Mouse (Mus musculus): ENCODE measurements around the gene Nsl1. TPM values are rescaled to one million over a fixed set of nuclear protein-coding genes. Genes with fewer than 3 reads are reported as not detected.

The Nsl1 gene
- polyA plus RNA-seq, 1 experiment from 2014 or later, result 18.2 TPM

DNA sequence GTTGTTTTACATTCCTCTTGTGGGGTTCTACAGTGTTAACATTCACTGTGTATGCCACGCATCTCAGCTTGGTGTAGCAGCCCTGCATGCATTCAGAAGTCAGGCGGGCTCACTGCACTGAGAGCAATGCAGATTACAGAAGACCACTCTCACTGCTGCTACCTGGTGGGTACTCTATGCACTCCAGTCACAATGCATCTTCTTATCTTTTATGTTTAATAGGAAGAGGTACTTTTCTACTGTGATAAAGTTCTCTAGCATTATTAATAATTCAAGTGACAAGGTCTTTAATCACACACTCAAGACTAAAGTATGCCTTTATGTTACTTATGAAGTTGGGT lies 7.3 kb upstream of the Nsl1 start:
- H3K27me3 ChIP-seq, result no peaks in the 10 kb centered on the region
- H3K36me3 ChIP-seq, result no peaks in the 10 kb centered on the region
- H3K27ac ChIP-seq (replicated peaks), result no peak overlapping the region
- WGBS, result 72% methylated on average over 2 of the region's 2 CpGs
- no peaks in the 10 kb centered on the region for H3K4me1 ChIP-seq
- no peak overlapping the region for H3K4me3 ChIP-seq (replicated peaks)
- H3K9me3 ChIP-seq (replicated peaks), result no peaks in the 10 kb centered on the region
- ATAC-seq (ENCODE audit: insufficient number of reproducible peaks, low FRiP score, low TSS enrichment, low read depth), result no peak
- no peak overlapping the region for H3K9ac ChIP-seq
- no peak overlapping the region for H3K4me2 ChIP-seq (replicated peaks)

DNA sequence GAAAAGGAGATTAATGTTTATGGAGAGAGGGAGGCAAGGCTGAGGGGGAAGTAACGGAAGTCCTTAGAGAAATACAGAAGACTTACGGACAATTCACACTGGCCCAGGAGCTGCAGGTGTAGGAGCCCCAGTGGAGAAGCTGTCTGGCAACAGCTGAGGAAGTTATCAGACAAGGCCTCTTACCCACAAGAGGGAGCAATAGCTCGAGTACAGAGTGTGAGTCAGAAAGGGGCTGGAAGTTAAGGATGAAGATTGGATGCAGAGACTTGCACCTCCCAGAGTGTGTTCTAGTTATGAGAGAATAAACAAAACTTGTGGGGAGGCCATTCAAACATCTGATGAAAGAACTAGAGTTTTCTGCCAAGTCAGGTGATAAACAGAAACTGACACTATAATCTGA lies 5.4 kb upstream of the Nsl1 start:
- Histone ChIP-seq H3K9me3 (replicated peaks) (no peaks in the 10 kb centered on the region), H3K4me3 (replicated peaks) (no peak overlapping the region), H3K9ac (no peak overlapping the region), H3K27ac (replicated peaks) (no peak overlapping the region), H3K4me1 (no peaks in the 10 kb centered on the region), H3K36me3 (no peaks in the 10 kb centered on the region), H3K4me2 (replicated peaks) (no peak overlapping the region), H3K27me3 (no peaks in the 10 kb centered on the region)
- WGBS, result 60% methylated on average over 3 of the region's 3 CpGs
- ATAC-seq (ENCODE audit: insufficient number of reproducible peaks, low FRiP score, low TSS enrichment, low read depth), result no peak

- Histone ChIP-seq H3K36me3 (peaks cover 9% of the 10 kb centered on the region), H3K27ac (replicated peaks) (peak overlapping the region; percentile 65), H3K4me2 (replicated peaks) (peak overlapping the region; percentile 92), H3K4me1 (peaks cover 10% of the 10 kb centered on the region), H3K9me3 (replicated peaks) (no peaks in the 10 kb centered on the region), H3K27me3 (no peaks in the 10 kb centered on the region), H3K4me3 (replicated peaks) (peak overlapping the region; percentile 83), H3K9ac (peak overlapping the region; percentile 73)
- 3% methylated on average over 15 of the region's 15 CpGs for WGBS
- ATAC-seq (ENCODE audit: insufficient number of reproducible peaks, low FRiP score, low TSS enrichment, low read depth), result peak; percentile 51
These were observed 501 bp upstream of the Nsl1 start for GRCm38 (mm10) chr1:191062241-191062780.

DNA sequence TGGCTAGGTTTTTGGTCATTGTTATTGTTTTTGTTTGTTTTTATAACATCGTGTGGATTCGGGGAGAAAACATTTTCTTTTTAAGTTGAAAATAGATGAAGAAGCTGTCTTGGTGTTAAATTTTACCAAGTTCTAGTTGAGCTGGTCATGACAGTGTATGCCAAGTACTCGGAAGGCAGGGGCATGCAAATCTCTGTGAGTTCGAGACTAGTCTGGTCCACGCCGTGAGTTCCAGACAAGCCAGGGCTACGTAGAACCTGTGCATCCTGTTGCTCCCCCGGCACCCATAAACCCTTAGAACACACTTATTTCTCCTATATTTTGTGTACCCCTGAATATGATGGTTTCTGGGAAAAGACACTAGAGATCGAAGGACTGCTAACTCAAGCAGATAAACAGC lies 888 bp downstream of the Nsl1 start:
- 56% methylated on average over 9 of the region's 9 CpGs for WGBS
- no peak for ATAC-seq (ENCODE audit: insufficient number of reproducible peaks, low FRiP score, low TSS enrichment, low read depth)
- peaks cover 10% of the 10 kb centered on the region for H3K4me1 ChIP-seq
- peaks cover 18% of the 10 kb centered on the region for H3K36me3 ChIP-seq
- no peaks in the 10 kb centered on the region for H3K27me3 ChIP-seq
- H3K27ac ChIP-seq (replicated peaks), result no peak overlapping the region
- H3K9me3 ChIP-seq (replicated peaks), result no peaks in the 10 kb centered on the region
- no peak overlapping the region for H3K9ac ChIP-seq
- peak overlapping the region; percentile 83 for H3K4me3 ChIP-seq (replicated peaks)
- peak overlapping the region; percentile 92 for H3K4me2 ChIP-seq (replicated peaks)

DNA sequence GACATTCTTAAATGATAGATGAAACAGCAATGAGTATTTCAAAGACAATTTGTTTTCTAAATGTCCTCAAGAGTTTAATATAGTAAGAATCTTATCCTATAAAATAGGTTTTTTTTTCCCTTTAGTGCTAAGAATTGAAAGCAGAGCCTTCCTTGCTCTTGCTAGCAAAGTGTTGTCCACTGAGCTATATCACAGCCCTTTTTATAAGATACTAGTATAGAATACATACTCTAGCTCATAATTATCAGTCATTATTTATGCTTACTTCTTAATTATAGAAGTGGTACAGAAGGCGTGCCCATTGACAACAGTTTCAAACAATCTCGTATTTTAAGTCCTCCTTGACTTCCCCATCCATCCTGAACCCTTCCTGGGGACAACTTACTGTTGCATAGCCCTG lies 1.7 kb downstream of the Nsl1 start:
- WGBS, result 80% methylated on average over 2 of the region's 2 CpGs
- H3K27me3 ChIP-seq, result no peaks in the 10 kb centered on the region
- no peak overlapping the region for H3K4me2 ChIP-seq (replicated peaks)
- H3K4me1 ChIP-seq, result peaks cover 10% of the 10 kb centered on the region
- H3K4me3 ChIP-seq (replicated peaks), result no peak overlapping the region
- no peak overlapping the region for H3K27ac ChIP-seq (replicated peaks)
- H3K9me3 ChIP-seq (replicated peaks), result no peaks in the 10 kb centered on the region
- peaks cover 23% of the 10 kb centered on the region for H3K36me3 ChIP-seq
- no peak for ATAC-seq (ENCODE audit: insufficient number of reproducible peaks, low FRiP score, low TSS enrichment, low read depth)
- H3K9ac ChIP-seq, result no peak overlapping the region

GRCm38 (mm10) chr1:191065188-191065587 lies 2.4 kb downstream of the Nsl1 start:
- H3K9ac ChIP-seq, result no peak overlapping the region
- H3K9me3 ChIP-seq (replicated peaks), result no peaks in the 10 kb centered on the region
- ATAC-seq (ENCODE audit: insufficient number of reproducible peaks, low FRiP score, low TSS enrichment, low read depth), result no peak
- WGBS, result 86% methylated on average over 4 of the region's 4 CpGs
- no peak overlapping the region for H3K4me3 ChIP-seq (replicated peaks)
- H3K27me3 ChIP-seq, result no peaks in the 10 kb centered on the region
- peaks cover 10% of the 10 kb centered on the region for H3K4me1 ChIP-seq
- no peak overlapping the region for H3K27ac ChIP-seq (replicated peaks)
- peaks cover 29% of the 10 kb centered on the region for H3K36me3 ChIP-seq
- H3K4me2 ChIP-seq (replicated peaks), result no peak overlapping the region

DNA sequence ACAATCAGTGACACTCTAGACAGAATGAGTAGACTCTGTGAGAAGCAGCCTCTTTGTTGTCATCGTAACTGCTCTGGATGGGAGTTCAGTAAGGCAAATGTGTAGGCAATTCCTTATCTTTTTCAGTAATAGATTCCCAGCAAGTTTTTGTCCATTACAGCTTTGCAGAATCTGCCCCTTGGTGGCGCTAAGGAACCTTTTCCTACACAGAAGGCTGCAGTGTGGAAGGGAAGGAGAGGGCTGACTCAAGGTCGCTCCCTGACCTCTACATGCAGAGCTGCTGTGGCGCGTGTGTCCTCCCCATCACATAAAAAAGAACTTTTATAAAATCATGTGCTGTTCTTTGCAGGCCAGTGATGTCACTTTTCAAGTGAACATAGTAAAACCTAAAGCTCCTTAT lies 5.6 kb downstream of the Nsl1 start:
- Histone ChIP-seq H3K4me3 (replicated peaks) (no peak overlapping the region), H3K27ac (replicated peaks) (no peak overlapping the region), H3K9ac (no peak overlapping the region), H3K4me1 (peaks cover 7% of the 10 kb centered on the region), H3K9me3 (replicated peaks) (no peaks in the 10 kb centered on the region), H3K36me3 (peaks cover 59% of the 10 kb centered on the region), H3K4me2 (replicated peaks) (no peak overlapping the region), H3K27me3 (no peaks in the 10 kb centered on the region)
- no peak for ATAC-seq (ENCODE audit: insufficient number of reproducible peaks, low FRiP score, low TSS enrichment, low read depth)
- 84% methylated on average over 5 of the region's 5 CpGs for WGBS

- no peaks in the 10 kb centered on the region for H3K4me1 ChIP-seq
- H3K36me3 ChIP-seq, result peaks cover 65% of the 10 kb centered on the region
- 91% methylated on average over 4 of the region's 4 CpGs for whole genome bisulfite sequencing
- ATAC-seq (ENCODE audit: insufficient number of reproducible peaks, low FRiP score, low TSS enrichment, low read depth), result no peak
- H3K9ac ChIP-seq, result no peak overlapping the region
- no peak overlapping the region for H3K4me2 ChIP-seq (replicated peaks)
- H3K27ac ChIP-seq (replicated peaks), result no peak overlapping the region
- H3K27me3 ChIP-seq, result no peaks in the 10 kb centered on the region
- no peak overlapping the region for H3K4me3 ChIP-seq (replicated peaks)
- H3K9me3 ChIP-seq (replicated peaks), result no peaks in the 10 kb centered on the region
These were observed 7.4 kb downstream of the Nsl1 start for GRCm38 (mm10) chr1:191070259-191070658.

- H3K27ac ChIP-seq (replicated peaks), result no peak overlapping the region
- H3K9ac ChIP-seq, result no peak overlapping the region
- H3K4me2 ChIP-seq (replicated peaks), result no peak overlapping the region
- 88% methylated on average over 6 of the region's 6 CpGs for WGBS
- no peak overlapping the region for H3K4me3 ChIP-seq (replicated peaks)
- no peaks in the 10 kb centered on the region for H3K27me3 ChIP-seq
- H3K9me3 ChIP-seq (replicated peaks), result no peaks in the 10 kb centered on the region
- no peak for ATAC-seq (ENCODE audit: insufficient number of reproducible peaks, low FRiP score, low TSS enrichment, low read depth)
- H3K4me1 ChIP-seq, result no peaks in the 10 kb centered on the region
- peaks cover 58% of the 10 kb centered on the region for H3K36me3 ChIP-seq
These were observed 8.8 kb downstream of the Nsl1 start for GRCm38 (mm10) chr1:191071613-191072012.

DNA sequence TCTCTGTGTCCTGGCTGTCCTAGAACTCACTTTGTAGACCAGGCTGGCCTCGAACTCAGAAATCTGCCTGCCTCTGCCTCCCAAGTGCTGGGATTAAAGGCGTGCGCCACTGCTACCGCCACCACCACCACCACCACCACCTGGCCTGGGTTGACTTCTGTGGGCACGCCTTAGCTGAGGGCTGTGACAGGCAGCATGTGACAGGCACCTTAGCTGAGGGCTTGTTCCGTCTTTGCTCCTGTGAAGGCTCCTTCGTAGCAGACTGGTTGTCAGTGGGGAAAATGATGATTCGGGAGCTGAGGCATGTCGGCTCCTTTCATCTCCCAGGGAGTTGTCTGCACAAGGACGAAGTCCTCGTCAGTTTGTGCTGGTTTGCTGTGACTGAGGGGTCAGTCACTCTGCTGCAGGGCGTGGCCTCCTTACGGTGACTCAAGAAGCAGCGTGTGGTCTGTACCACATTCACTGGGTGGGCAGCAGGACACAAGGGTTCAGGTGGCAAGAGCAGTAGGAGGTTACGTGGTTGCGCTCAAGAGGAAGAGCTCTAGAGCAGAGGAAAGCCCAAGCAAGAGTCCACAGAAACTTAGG lies 9.6 kb downstream of the Nsl1 start:
- Histone ChIP-seq H3K9me3 (replicated peaks) (no peaks in the 10 kb centered on the region), H3K27ac (replicated peaks) (0 out of 2 replicates have a peak overlapping the region, but pooled peaks have one; percentile 17), H3K4me2 (replicated peaks) (no peak overlapping the region), H3K27me3 (no peaks in the 10 kb centered on the region), H3K9ac (no peak overlapping the region), H3K36me3 (peaks cover 64% of the 10 kb centered on the region), H3K4me1 (no peaks in the 10 kb centered on the region), H3K4me3 (replicated peaks) (no peak overlapping the region)
- 89% methylated on average over 16 of the region's 16 CpGs for WGBS
- ATAC-seq (ENCODE audit: insufficient number of reproducible peaks, low FRiP score, low TSS enrichment, low read depth), result no peak

DNA sequence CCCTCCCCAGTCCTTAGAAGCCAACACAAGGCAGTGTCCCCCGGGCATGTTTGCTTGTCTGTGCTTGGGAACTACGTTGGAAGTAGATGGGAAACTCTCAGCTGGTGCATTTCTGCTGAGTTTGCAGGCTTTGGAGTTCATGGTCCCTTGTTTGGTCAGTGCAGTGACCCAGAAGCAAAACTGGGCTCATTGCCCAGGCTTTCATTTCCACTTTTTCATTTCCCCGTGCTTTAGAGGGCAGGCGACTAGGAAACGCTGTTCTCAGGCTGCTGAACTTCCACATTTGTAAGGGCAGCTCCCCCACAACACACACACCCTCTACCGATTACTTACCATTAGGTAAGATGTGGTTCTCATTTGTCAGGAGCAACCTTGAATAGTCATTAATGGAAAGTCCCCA lies 10.2 kb downstream of the Nsl1 start:
- Histone ChIP-seq H3K4me3 (replicated peaks) (no peak overlapping the region), H3K27me3 (no peaks in the 10 kb centered on the region), H3K36me3 (peaks cover 61% of the 10 kb centered on the region), H3K4me2 (replicated peaks) (no peak overlapping the region), H3K9ac (no peak overlapping the region), H3K27ac (replicated peaks) (0 out of 2 replicates have a peak overlapping the region, but pooled peaks have one; percentile 17), H3K9me3 (replicated peaks) (no peaks in the 10 kb centered on the region), H3K4me1 (no peaks in the 10 kb centered on the region)
- no peak for ATAC-seq (ENCODE audit: insufficient number of reproducible peaks, low FRiP score, low TSS enrichment, low read depth)
- 81% methylated on average over 6 of the region's 6 CpGs for WGBS

- 81% methylated on average over 4 of the region's 4 CpGs for WGBS
- H3K27me3 ChIP-seq, result no peaks in the 10 kb centered on the region
- no peaks in the 10 kb centered on the region for H3K4me1 ChIP-seq
- H3K4me3 ChIP-seq (replicated peaks), result no peak overlapping the region
- no peak overlapping the region for H3K27ac ChIP-seq (replicated peaks)
- no peak overlapping the region for H3K4me2 ChIP-seq (replicated peaks)
- no peak for ATAC-seq (ENCODE audit: insufficient number of reproducible peaks, low FRiP score, low TSS enrichment, low read depth)
- H3K9ac ChIP-seq, result no peak overlapping the region
- peaks cover 62% of the 10 kb centered on the region for H3K36me3 ChIP-seq
- H3K9me3 ChIP-seq (replicated peaks), result no peaks in the 10 kb centered on the region
These were observed 10.7 kb downstream of the Nsl1 start for GRCm38 (mm10) chr1:191073486-191073885.

Measured in embryonic facial prominence, embryonic 15.5 days (tissue).